ENCODE assay signal across 14 mouse cellular contexts in genomic region chr3:115695194-115695891, GRCm38 (mm10). TPM values are rescaled to one million over a fixed set of nuclear protein-coding genes. Genes with fewer than 3 reads are reported as not detected.
A peak's percentile ranks its signal among the peaks of the same experiment; 100 is the strongest.
DNase-seq lines count a peak whose midpoint lies in the region; ATAC-seq and TF ChIP-seq lines count a peak whose summit lies in the region.
"Had no signal": no experiment of that assay in that cellular context is flagged by ENCODE, and none has a peak within 500 bp of the region (broad histone marks: within the 10 kb centered on the region; RNA-seq: fewer than 3 reads in every experiment).

No protein-coding gene starts in this region.

- peak; percentile 42 for ATAC-seq in forebrain, embryonic 14.5 days
- ATAC-seq: midbrain, embryonic 16.5 days had no signal

- no peak overlapping the region for H3K27ac ChIP-seq in forebrain, embryonic 14.5 days (ENCODE audit: low read depth, low read length)
- no peak overlapping the region for H3K27ac ChIP-seq in forebrain, embryonic 10.5 days
- H3K27ac ChIP-seq in CH12.LX (ENCODE audit: insufficient read depth, low read depth) (no peak overlapping the region), macrophage (peak overlapping the region; percentile 94)
- peak overlapping the region; percentile 63; the same call in 1 of the 2 replicates for H3K27ac ChIP-seq in bone marrow, adult 2 months (ENCODE audit: control insufficient read depth, insufficient read depth, low read depth, low read length, poor library complexity)
- H3K27ac ChIP-seq: layer of hippocampus, adult 2 months had no signal

- no peak for TF ChIP-seq CTCF in CH12.LX (conservative IDR thresholded peaks at IDR 0.05 in 1 of 2, IDR thresholded peaks at IDR 0.05 in 1 of 2; ENCODE audit: low read depth in 2 of 2, low read length in 2 of 2)
- no peak for TF ChIP-seq CTCF in bone marrow, adult 2 months (IDR thresholded peaks at IDR 0.05; ENCODE audit: control insufficient read depth, insufficient read depth, low read length)

- no peak overlapping the region for H3K9ac ChIP-seq in forebrain, embryonic 14.5 days (ENCODE audit: low read length)
- no peak overlapping the region for H3K9ac ChIP-seq in CH12.LX (ENCODE audit: insufficient read depth, low read depth)

- no peaks in the 10 kb centered on the region for H3K36me3 ChIP-seq in forebrain, embryonic 14.5 days (ENCODE audit: control insufficient read depth, insufficient read depth, low read length)
- no peaks in the 10 kb centered on the region for H3K36me3 ChIP-seq in forebrain, embryonic 10.5 days (replicated peaks)
- H3K36me3 ChIP-seq in CH12.LX (replicated peaks in 1 of 2; ENCODE audit: control insufficient read depth in 1 of 2, insufficient read depth in 1 of 2, low read length in 1 of 2) (no peaks in the 10 kb centered on the region), macrophage (ENCODE audit: inconsistent target) (no peaks in the 10 kb centered on the region)

- peak; percentile 42 for DNase-seq in forebrain, embryonic 14.5 days (ENCODE audit: low spot score)
- DNase-seq in forebrain, embryonic 10.5 days (ENCODE audit: extremely low spot score, low spot score), result no peak
- DNase-seq in CH12.LX (ENCODE audit: extremely low read depth), result no peak
- DNase-seq in layer of hippocampus, adult 9-11 months, result no peak
- no peak for DNase-seq in lung, postnatal 10 days
- DNase-seq in urinary bladder, adult 18-20 months (ENCODE audit: low spot score in 2 of 2), result no peak
- DNase-seq: adrenal gland, adult 2 months; cerebellum, adult 9-10 months; heart, postnatal 36 days; lung, adult 2 months had no signal

- H3K27me3 ChIP-seq in forebrain, embryonic 14.5 days (replicated peaks; ENCODE audit: control insufficient read depth, insufficient read depth, low read length), result no peaks in the 10 kb centered on the region
- H3K27me3 ChIP-seq in forebrain, embryonic 10.5 days (ENCODE audit: poor library complexity, severe bottlenecking), result no peaks in the 10 kb centered on the region
- no peaks in the 10 kb centered on the region for H3K27me3 ChIP-seq in CH12.LX (replicated peaks)

- in situ Hi-C loops in CH12.LX (cut with MboI; ENCODE audit: low pct_ligation_motif_present, low pct_unique_long_range_greater_than_20kb, low sequenced_read_pairs), result no loop called here

- TF ChIP-seq RAD21 in CH12.LX (IDR thresholded peaks at IDR 0.05; ENCODE audit: low read depth, low read length), result no peak

- no peak for TF ChIP-seq EP300 in CH12.LX (IDR thresholded peaks at IDR 0.05; ENCODE audit: low read length)

- dilution Hi-C loops in CH12.LX (cut with MboI; ENCODE audit: extremely low pct_ligation_motif_present, extremely low pct_unique_long_range_greater_than_20kb, low sequenced_read_pairs), result no loop called here

- H3K4me2 ChIP-seq in forebrain, embryonic 14.5 days (ENCODE audit: low read length), result no peak overlapping the region
- H3K4me2 ChIP-seq in CH12.LX (ENCODE audit: insufficient read depth, low read depth, poor library complexity, severe bottlenecking), result peak overlapping the region; percentile 2; the same call in 1 of the 2 replicates

- no peak overlapping the region for H3K4me3 ChIP-seq in forebrain, embryonic 14.5 days (ENCODE audit: low read depth, low read length)
- H3K4me3 ChIP-seq in forebrain, embryonic 10.5 days, result no peak overlapping the region
- H3K4me3 ChIP-seq in CH12.LX (replicated peaks in 1 of 3; ENCODE audit: low read depth in 2 of 3, low read length in 2 of 3, poor library complexity in 1 of 3) (no peak overlapping the region), macrophage (ENCODE audit: inconsistent target) (no peak overlapping the region)
- H3K4me3 ChIP-seq in bone marrow, adult 2 months (replicated peaks; ENCODE audit: control insufficient read depth, low read depth, low read length), result no peak overlapping the region
- H3K4me3 ChIP-seq: layer of hippocampus, adult 2 months had no signal

- H3K9me3 ChIP-seq in forebrain, embryonic 14.5 days (replicated peaks; ENCODE audit: control insufficient read depth, low read length), result no peaks in the 10 kb centered on the region
- no peaks in the 10 kb centered on the region for H3K9me3 ChIP-seq in forebrain, embryonic 10.5 days
- no peaks in the 10 kb centered on the region for H3K9me3 ChIP-seq in CH12.LX (replicated peaks; ENCODE audit: low read length)

- no peaks in the 10 kb centered on the region; the same call in 1 of the 2 replicates for H3K4me1 ChIP-seq in forebrain, embryonic 14.5 days (ENCODE audit: control insufficient read depth, insufficient read depth, low read length)
- peaks cover 37% of the 10 kb centered on the region for H3K4me1 ChIP-seq in forebrain, embryonic 10.5 days
- peaks cover 19 to 63% of the 10 kb centered on the region in 2 experiments for H3K4me1 ChIP-seq in CH12.LX (ENCODE audit: control insufficient read depth in 1 of 2, insufficient read depth in 2 of 2)
- H3K4me1 ChIP-seq in bone marrow, adult 2 months (ENCODE audit: control insufficient read depth, insufficient read depth, low read length), result peaks cover 8% of the 10 kb centered on the region; the same call in 1 of the 2 replicates

- 60% methylated on average over 8 of the region's 8 CpGs for WGBS in forebrain, embryonic 14.5 days
- WGBS in forebrain, embryonic 10.5 days, result 85% methylated on average over 8 of the region's 8 CpGs
- 13% methylated on average over 8 of the region's 8 CpGs for WGBS in bone marrow, adult 2 months
- 3% methylated on average over 8 of the region's 8 CpGs for WGBS in macrophage (ENCODE audit: missing documents)

- H3K79me2 ChIP-seq in CH12.LX (replicated peaks; ENCODE audit: control insufficient read depth, extremely low read depth, insufficient read depth, poor library complexity, severe bottlenecking), result no peaks in the 10 kb centered on the region
- H3K79me2 ChIP-seq in macrophage (ENCODE audit: inconsistent target), result no peaks in the 10 kb centered on the region

- TF ChIP-seq POLR2A in CH12.LX (IDR thresholded peaks at IDR 0.05; ENCODE audit: low read depth, low read length), result no peak
- TF ChIP-seq POLR2A in bone marrow, adult 2 months (IDR thresholded peaks at IDR 0.05; ENCODE audit: borderline replicate concordance, control insufficient read depth, low read depth, low read length), result no peak

TF ChIP-seq in CH12.LX, 34 proteins besides CTCF, POLR2A, EP300 and RAD21:
- TF ChIP-seq ETS1 (conservative IDR thresholded peaks at IDR 0.05; ENCODE audit: low read depth, low read length) (peak; percentile 47; the same call in 1 of the 2 replicates), UBTF (IDR thresholded peaks at IDR 0.05; ENCODE audit: low read depth, low read length) (no peak), KAT2A (IDR thresholded peaks at IDR 0.05; ENCODE audit: insufficient replicate concordance, low read length) (no peak), MEF2A (IDR thresholded peaks at IDR 0.05; ENCODE audit: borderline replicate concordance, low read depth, low read length) (peak; percentile 59; the same call in 1 of the 2 replicates), USF1 (IDR thresholded peaks at IDR 0.05; ENCODE audit: low read depth, low read length) (no peak), JUN (IDR thresholded peaks at IDR 0.05; ENCODE audit: insufficient read depth, low read depth, low read length) (0 out of 2 replicates have a peak, but pooled peaks have one; percentile 17), RCOR1 (conservative IDR thresholded peaks at IDR 0.05; ENCODE audit: low read depth, low read length) (no peak), CHD2 (IDR thresholded peaks at IDR 0.05; ENCODE audit: low read length) (no peak), MAX (IDR thresholded peaks at IDR 0.05; ENCODE audit: low read length) (no peak), ZC3H11A (IDR thresholded peaks at IDR 0.05; ENCODE audit: low read depth, low read length) (no peak), JUND (conservative IDR thresholded peaks at IDR 0.05; ENCODE audit: low read depth, low read length) (peak; percentile 38; the same call in 1 of the 2 replicates), TBP (conservative IDR thresholded peaks at IDR 0.05; ENCODE audit: low read depth, low read length) (0 out of 2 replicates have a peak, but pooled peaks have one; percentile 27)

RNA-seq across cellular contexts. Expression of gene S1pr1, which starts 19.5 kb away (rescaled TPM):
- 21.2 and 24.5 TPM in 2 replicates for polyA plus RNA-seq in forebrain, embryonic 14.5 days (2014; fragmentation: Nextera tagmentation; extraction: Ambion mirVana)
- polyA plus RNA-seq in forebrain, embryonic 10.5 days (2016; fragmentation: Nextera tagmentation; extraction: Ambion mirVana), result 25.4 and 27.2 TPM in 2 replicates
- 1.4 and 1.8 TPM in 2 replicates for total RNA-seq in CH12.LX (2012; rRNA removed)
- 4.1 and 4.6 TPM in 2 replicates for total RNA-seq in CH12.LX (2014; rRNA removed)
- 6.1 and 7.1 TPM in 2 replicates for polyA plus RNA-seq in CH12.LX (2012; ENCODE audit: insufficient read length, low read depth)
- 3.9 and 6.1 TPM in 2 replicates for polyA plus RNA-seq in bone marrow, adult 2 months (2011; ENCODE audit: insufficient read depth, insufficient read length, low replicate concordance, missing spikeins)
- total RNA-seq in macrophage (2018; cell fraction: chromatin; rRNA removed), result 10 to 100 TPM in 13 of 26 experiments, 1 to 10 TPM in 13; 1.4 to 26.4 (median 9.4) TPM
- 10 to 100 TPM in 18 of 26 experiments, 1 to 10 TPM in 8; 4.0 to 71.2 (median 27.5) TPM for total RNA-seq in macrophage (2018; cell fraction: cytosol; rRNA removed)
- 10 to 100 TPM in 17 of 26 experiments, 1 to 10 TPM in 9; 3.9 to 70.1 (median 22.0) TPM for total RNA-seq in macrophage (2018; cell fraction: nucleus; rRNA removed)
- 25.2 to 65.7 TPM (median 58.6 TPM) in 3 replicates for polyA plus RNA-seq in macrophage (2018)

Comparison
In these comparisons a context has a peak if more than half of its experiments do, and no peak if none do; other contexts are left out.
1. H3K27ac ChIP-seq: peak in bone marrow, adult 2 months (single experiment) and macrophage (single experiment); none in forebrain, embryonic 14.5 days (single experiment), forebrain, embryonic 10.5 days (single experiment) and CH12.LX (single experiment).